Mouse (Mus musculus): Measurements from ENCODE around the gene Tmprss3. TPM values are rescaled to one million over a fixed set of nuclear protein-coding genes. Genes with fewer than 3 reads are reported as not detected.

The Tmprss3 gene
- total RNA-seq, 1 experiment from 2014 or later = 4.2 TPM

- peak; percentile 74 for ATAC-seq (replicated peaks; ENCODE audit: low read depth, poor library complexity, severe bottlenecking)
Measured at GRCm38 (mm10) chr17:31207771-31208334, 9.1 kb upstream of the Tmprss3 start, which contains the start of gene Ubash3a. Gene Ubash3a, plus strand, starts transcription at chr17:31207873.

DNA sequence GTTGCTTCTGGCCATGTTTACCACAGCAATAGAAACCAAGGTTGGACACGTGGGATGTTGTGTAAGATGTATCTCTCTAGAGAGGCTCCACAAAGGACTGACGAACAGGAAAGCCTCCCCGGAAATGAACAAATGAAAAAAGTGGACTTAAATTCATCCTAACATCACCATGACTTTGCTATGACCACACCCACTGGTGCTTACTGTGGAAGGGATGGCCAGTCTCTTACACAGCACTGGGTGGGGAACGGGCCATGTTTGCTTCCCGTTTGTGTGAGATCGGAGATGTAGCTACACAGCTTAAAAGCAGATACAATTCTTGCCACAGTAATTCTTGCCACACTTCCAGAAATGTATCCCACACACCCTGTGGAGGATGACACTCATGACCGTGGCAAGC is 2.5 kb downstream of the Tmprss3 start:
- ATAC-seq (replicated peaks; ENCODE audit: low read depth, poor library complexity, severe bottlenecking) = no peak

DNA sequence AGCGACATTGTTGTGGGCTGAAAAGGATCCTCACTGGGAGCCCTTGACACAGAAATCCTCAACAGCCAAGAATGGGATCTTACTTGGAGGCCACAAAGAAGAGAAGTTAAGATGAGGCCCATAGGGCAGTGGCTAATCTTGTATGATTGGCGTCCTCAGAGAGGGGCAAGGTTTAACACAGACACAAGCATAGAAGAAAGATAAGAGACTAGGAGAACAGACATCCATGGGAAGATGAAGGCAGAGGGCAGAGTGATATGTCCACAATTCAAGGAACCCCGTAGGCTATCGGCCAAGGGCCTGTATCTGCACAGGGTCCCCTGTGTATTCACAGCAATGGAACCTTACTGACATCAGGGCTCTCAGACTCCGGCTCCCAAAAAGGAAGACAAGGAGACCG is 3.6 kb downstream of the Tmprss3 start:
- peak; percentile 7; the same call in 1 of the 2 replicates for ATAC-seq (replicated peaks; ENCODE audit: low read depth, poor library complexity, severe bottlenecking)

DNA sequence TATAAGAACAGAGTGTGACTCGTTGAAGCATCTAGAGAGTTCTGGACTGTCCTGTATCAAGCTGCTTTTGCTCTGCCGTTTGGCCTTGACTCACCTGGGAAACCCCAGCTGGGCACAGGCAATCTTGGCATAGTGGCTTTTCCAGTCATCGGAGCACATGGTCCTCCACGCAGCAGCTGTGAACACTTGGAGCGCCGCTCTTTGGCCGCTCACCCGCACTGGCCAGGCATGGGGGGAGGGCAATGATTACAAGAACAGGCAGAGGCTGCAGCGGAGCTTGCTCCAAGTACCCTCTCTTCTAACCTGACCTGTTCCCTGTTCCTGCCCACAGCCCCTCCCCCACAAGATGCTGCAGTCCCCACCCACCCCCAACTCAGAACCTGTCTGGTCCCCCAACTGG is 5.4 kb downstream of the Tmprss3 start:
- no peak for ATAC-seq (replicated peaks; ENCODE audit: low read depth, poor library complexity, severe bottlenecking)

DNA sequence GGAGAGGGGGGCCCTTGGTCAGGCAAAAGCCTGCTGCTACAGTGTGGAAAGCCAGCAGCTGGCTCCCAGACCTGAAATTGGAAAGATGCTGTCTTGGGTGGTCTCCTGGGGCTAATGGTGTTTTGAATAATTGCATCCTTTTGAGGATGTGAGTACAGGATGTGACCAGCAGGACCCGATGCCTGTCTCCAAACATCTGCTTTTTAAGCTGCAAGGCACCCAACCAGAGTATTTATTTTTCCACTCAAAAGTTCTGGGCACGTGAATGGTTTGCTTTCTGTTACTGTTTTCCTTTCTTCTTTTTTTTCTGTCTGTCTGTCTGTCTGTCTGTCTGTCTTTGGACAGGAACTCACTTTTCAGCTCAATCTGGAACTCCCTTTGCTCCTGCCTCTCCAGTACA is 6.1 kb downstream of the Tmprss3 start:
- ATAC-seq (replicated peaks; ENCODE audit: low read depth, poor library complexity, severe bottlenecking) = no peak

DNA sequence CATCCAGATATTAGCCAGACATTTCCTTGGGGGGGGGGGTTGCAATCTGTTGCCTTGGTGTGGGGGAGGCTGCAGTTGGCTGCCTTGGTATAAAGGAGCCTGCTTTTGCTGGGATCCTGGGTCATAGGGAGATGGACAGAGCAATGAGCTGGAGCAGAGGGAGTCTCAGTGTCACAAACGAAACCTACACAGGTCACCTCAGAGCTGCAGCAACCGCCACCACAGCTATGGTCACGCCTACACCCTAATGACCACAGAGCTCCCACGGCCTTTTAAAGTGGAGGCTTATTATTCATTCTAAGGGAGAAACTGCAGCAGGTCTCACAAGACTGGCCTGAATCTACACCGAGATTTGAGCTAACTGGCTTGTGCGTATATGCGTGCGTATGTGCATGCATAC is 7.0 kb downstream of the Tmprss3 start:
- no peak for ATAC-seq (replicated peaks; ENCODE audit: low read depth, poor library complexity, severe bottlenecking)

DNA sequence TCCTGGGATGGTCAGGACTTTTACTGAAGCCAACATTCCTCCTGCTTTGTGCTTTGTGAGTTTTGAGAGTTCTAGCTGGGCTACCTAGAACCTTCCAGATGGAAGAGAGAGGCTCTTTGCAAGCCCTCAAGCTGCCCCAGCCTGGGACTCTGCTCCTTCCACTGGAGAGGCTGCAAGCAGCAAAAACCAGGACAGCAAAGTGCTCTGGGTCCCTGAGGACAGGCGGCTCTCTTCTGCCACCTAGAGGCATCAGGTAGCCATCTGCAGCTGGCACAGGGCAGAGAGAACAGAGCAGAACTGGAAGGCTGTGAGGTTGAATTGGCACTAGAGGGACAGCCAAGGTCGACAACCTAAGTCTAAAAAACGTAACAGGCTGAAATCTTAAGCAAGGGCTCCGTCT is 11.4 kb downstream of the Tmprss3 start:
- peak; percentile 92 for ATAC-seq (replicated peaks; ENCODE audit: low read depth, poor library complexity, severe bottlenecking)

- no peak for ATAC-seq (replicated peaks; ENCODE audit: low read depth, poor library complexity, severe bottlenecking)
Measured at GRCm38 (mm10) chr17:31184269-31184990, 14.3 kb downstream of the Tmprss3 start.

DNA sequence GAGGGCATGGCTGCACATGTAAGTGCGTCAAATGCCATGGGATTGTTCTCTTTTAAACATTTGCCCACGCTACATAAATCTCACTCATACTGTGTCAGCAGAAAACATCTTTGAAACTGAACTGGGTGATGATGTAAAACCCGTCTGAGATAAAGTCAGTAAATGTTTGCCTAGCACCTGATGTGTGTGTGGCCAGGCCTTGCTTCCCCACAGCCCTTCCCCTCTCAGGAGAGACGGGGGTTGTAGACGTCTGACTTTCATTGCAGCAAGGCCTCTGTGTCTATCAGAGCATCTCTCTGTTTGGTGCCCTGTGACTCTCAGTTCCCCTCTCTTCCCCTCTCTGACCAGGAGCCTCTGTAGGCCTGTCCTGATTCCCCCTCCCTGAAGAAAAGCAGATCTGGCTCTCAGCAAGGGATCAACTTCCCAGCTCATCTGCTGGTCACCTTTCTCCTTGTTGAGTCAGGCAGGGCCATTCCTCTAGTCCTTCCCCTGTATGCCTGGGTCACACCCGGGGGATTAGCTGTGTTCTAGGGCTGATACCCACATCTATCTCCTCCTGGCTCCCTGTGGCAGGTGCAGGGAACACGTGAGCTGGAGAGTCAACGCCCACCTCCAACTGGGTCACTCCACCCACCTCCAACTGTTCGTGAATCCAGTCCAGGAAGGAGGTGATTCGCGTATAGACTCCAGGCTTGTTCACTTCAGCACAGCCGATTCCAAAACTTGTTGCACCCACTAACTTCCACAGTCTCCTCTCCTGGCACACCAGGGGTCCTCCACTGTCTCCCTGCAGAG is 15.4 kb downstream of the Tmprss3 start:
- no peak for ATAC-seq (replicated peaks; ENCODE audit: low read depth, poor library complexity, severe bottlenecking)

DNA sequence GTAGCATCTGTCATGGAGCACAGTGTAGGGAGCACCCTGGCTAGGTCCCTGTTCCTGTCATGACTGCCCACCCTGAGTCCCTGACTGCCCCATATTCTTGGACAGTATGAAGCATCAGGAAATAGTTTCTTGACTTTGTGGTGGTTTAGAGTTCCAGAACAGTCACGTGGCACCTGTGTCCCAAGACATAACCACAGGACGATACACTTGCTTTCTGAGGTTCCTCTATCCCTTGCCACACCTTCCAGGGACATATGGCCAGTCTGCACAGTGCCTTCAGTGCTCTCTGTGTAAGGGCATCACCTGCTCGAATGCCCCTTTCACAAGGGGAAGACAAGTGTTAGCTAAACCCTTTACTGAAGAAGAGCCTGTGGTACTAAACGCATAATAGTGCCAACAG is 17.3 kb downstream of the Tmprss3 start:
- peak; percentile 70 for ATAC-seq (replicated peaks; ENCODE audit: low read depth, poor library complexity, severe bottlenecking)

DNA sequence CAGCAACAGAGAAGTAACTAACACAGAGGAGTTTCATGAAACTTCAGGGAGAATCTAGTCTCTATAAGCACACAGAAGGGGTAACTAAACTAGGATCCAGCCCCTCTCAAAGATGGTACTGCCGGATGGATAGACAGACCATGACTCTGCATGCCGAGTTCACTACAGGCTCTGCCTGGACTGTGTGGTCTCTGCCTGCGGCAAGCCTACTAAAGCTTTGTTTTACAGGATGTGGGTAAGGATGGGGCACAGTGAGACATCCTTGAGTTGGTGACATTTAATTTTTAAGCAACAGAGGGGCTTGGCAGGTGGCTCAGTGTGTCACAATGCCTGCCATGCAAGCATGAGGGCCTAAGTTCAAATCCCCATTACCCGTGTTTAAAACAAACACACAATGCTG is 22.5 kb downstream of the Tmprss3 start:
- peak; percentile 90 for ATAC-seq (replicated peaks; ENCODE audit: low read depth, poor library complexity, severe bottlenecking)

DNA sequence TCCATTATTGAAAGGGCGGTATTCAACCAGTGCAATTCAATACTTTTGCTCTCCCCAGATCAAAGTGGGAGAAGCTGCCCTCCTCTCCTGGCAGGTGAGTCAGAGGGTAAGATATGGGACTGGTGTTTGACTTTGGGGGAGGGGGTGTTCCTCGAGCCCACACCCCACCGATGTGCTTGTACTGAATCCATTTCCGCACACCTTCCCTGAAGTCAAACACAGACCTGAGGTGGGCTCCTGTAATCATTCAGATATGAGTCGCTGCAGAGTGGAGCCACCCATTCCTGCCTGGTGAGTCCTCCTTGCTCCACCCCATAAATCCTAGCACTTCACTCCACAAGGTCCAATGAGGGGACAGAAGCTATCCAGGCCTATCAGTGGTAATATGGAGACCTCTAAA is 29.0 kb downstream of the Tmprss3 start:
- no peak for ATAC-seq (replicated peaks; ENCODE audit: low read depth, poor library complexity, severe bottlenecking)

- ATAC-seq (replicated peaks; ENCODE audit: low read depth, poor library complexity, severe bottlenecking) = no peak
Measured at GRCm38 (mm10) chr17:31165127-31165526, 33.6 kb downstream of the Tmprss3 start, which contains the start of gene Tff1. Gene Tff1, minus strand, starts transcription at chr17:31165277.

GRCm38 (mm10) chr17:31163821-31164220 is 35.0 kb downstream of the Tmprss3 start:
- ATAC-seq (replicated peaks; ENCODE audit: low read depth, poor library complexity, severe bottlenecking) = no peak

GRCm38 (mm10) chr17:31162607-31163006 is 36.2 kb downstream of the Tmprss3 start:
- no peak for ATAC-seq (replicated peaks; ENCODE audit: low read depth, poor library complexity, severe bottlenecking)

DNA sequence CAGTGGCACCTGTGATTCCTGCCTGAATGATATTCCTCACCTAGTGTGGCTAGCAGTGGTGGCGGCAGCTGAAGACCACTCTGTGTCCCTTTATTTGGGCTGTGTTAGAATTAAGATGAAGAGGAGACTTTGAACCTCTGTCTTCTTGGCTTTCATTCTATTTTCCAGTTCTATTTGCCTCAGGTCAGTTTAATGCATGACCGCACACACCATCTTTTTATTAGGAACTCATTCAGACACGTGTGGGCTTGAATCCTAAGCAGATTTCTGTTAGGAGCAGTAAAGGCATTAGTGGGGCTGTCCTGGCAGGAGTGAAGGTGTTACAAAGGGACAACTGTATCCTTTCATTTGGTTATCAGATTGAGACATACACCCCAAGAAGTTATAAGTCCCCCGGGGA is 38.5 kb downstream of the Tmprss3 start:
- ATAC-seq (replicated peaks; ENCODE audit: low read depth, poor library complexity, severe bottlenecking) = no peak

DNA sequence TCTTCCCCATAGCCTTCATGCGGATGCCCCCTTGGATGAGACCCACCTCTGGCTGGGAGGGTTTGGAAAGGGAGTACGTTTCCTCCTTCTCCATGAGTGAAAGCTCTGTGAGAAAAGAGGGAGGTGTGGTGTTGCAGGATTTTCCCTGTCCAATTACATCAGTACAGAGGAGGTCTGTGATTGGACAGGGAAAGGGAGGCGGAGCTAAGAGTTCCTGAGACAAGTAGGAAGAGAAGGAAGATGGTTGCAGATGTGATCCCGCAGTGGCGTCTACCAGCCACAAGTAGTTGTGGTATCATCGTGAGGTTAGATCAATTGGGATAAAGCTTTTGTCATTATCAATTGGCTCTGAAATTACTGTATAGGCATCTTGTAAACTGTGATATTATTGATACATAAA is 40.9 kb downstream of the Tmprss3 start:
- no peak for ATAC-seq (replicated peaks; ENCODE audit: low read depth, poor library complexity, severe bottlenecking)

GRCm38 (mm10) chr17:31153785-31154184 is 45.0 kb downstream of the Tmprss3 start:
- peak; percentile 83 for ATAC-seq (replicated peaks; ENCODE audit: low read depth, poor library complexity, severe bottlenecking)

DNA sequence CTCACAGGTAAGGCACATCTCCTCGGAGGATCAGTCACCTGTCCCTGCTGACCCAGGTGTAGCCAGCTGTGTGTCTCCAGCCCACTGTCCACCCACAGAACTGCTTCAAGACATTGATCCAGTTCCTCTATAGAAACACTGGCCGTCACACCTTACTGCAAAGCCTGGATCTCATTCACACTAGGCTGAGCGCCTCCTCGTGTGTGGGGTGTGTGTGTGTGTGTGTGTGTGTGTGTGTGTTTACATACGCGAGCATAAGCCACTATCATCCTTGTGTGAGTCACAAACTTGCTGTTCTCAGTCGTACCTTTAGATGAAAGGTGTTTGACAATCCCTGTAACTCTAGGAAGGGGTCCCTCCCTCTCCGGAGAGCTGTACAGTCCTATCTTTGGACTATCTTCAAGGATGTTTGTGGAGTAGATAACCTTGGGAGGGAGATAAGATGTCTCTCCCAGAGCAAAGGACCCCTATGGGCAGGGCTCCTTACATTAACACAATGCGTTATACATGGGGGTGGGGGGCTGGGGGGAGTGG is 45.7 kb downstream of the Tmprss3 start:
- ATAC-seq (replicated peaks; ENCODE audit: low read depth, poor library complexity, severe bottlenecking) = no peak

DNA sequence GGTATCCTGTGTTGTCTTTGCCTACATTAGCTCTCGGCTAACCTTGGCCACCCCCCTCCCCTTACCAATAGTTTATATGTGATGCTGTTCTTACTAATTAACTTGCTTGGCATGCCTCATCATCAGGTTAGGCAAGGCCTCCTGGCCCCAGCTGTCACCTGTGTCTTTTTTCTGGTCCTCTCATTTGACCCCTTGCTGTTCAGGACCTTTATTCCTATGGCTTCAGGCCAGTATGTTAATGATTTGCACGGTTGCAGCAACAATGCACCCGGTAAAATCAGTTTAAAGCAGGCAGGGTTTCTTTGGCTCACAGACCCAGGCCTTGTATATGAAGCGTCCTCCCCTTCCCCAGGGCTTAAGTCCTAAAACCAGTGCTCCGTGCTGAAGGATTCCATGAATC is 46.3 kb downstream of the Tmprss3 start:
- no peak for ATAC-seq (replicated peaks; ENCODE audit: low read depth, poor library complexity, severe bottlenecking)

- no peak for ATAC-seq (replicated peaks; ENCODE audit: low read depth, poor library complexity, severe bottlenecking)
Measured at GRCm38 (mm10) chr17:31145998-31146397, 52.8 kb downstream of the Tmprss3 start.
